Mouse (Mus musculus): ENCODE measurements around the gene Faf1.

DNA sequence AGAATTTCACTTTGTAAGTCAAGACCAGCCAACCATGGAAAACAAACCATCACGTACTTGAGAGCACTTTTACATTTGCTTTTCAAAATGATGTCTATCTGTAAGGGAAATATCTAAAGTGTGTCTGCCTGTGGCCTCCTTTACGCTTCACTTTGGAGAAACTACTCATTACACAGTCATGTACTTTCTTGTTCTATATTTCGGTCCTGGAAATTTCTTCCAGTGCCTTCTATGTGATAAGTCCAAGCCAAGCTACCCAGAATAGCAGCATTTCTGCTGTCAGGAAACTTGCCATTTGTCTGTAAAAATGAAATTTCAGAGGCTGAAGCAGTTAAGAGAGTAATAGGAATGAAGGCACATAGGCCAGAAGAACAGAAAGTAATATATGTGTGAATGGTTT is 228.1 kb downstream of the Faf1 start:
- TF ChIP-seq CTCF (conservative IDR thresholded peaks at IDR 0.05; ENCODE audit: low read length), result no peak
- TF ChIP-seq POU5F1 (IDR thresholded peaks at IDR 0.05; ENCODE audit: borderline replicate concordance, low read length), result no peak
